Mouse (Mus musculus) urinary bladder, postnatal 4 days (tissue): ENCODE results near the gene Tanc1.
A peak's percentile ranks its signal among the peaks of the same experiment; 100 is the strongest.
"Not testable (repeated sequence)": the region's sequence is repeated elsewhere in the genome, so short reads cannot be mapped to it uniquely, and the experiment has no call there.

ENCODE experiments used
- DNase-seq, 2 experiments: peaks; one replicate each; pipeline ENCODE4 v3.0.0; 2021 to 2022; ENCODE audit warnings: low spot score in 2 of 2

Gene Tanc1

GRCm38 (mm10) chr2:59828777-59829508, 217.1 kb downstream of the Tanc1 start:
- DNase-seq = peak in 1 of 2 experiments; percentile 52

DNA sequence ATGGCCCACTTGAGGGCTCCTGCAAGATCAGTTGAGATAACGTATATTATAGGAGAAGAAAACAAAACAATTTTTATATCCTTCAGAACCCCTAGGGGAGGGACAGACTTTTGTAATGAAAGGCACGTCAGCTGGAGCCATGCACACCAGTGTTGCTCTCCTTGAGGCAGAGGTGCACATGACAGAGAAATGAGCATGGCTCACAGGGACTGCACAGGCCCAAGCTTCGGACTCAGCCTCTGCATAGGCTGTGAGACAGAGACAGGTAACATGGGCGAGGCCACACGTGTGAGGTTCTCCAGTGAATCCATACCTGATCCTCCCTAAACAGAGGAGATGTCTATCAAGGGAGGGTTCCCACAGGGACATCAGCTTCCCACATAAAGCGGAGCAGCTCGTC, 217.9 kb downstream of the Tanc1 start:
- DNase-seq = no peak

DNA sequence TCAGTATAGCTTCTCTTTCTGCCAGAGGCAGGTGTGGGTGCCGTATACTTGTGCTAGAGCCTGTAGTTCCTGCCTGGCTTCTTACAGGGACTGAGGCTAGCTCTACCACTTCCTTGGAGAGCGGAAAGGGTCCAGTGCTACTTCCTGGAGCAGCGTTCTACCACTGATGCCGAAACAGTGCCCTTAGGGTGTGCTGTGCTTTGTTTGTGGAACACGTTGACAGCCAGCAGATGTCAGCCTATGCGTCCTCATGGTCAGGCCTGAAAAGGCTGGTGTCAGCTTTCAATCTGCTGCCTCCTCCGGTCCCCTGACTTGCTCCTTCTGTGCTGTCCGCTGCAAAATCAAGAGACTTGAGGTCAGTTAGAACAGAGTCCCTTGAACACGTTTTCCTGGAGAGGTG, 218.3 kb downstream of the Tanc1 start:
- DNase-seq = no peak

DNA sequence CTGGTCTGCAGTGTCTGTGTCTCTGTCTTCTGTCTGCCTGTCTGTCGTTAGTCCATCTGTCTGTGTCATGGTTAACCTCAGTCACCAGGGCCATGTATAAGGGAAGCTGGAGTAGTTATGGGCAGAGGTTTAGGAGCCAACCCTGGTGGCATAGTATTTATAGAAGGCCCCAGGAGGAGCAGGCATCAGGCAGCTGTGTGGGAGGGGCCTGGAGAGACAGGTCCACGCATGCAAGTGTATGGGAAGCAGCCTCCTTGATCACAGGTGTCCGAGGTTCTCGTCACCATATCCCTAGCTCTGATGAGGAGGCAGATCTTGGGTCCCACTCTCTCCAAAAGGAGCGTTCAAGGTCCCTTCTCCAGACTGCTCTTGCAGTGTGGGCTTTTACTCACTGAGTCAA, 219.1 kb downstream of the Tanc1 start:
- no peak for DNase-seq

DNA sequence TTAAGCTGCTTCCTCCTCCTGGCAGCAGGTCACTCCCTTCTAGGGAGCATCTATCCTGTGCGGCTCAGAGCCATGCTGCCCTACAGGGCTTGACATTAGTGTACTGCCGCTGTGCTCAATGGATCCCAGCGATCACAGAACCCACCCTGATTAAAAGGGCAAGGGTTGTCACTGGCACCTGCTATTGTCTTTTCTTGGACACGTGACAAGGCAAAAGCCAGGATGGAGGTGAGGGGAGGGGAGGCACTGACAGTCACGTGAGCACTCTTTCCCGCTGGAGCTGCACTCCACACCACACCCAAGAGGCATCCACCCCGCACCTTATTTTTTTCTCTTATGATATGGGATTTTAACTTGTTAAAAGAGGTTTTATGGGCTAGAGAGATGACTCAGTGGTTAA, 220.0 kb downstream of the Tanc1 start:
- no peak for DNase-seq

DNA sequence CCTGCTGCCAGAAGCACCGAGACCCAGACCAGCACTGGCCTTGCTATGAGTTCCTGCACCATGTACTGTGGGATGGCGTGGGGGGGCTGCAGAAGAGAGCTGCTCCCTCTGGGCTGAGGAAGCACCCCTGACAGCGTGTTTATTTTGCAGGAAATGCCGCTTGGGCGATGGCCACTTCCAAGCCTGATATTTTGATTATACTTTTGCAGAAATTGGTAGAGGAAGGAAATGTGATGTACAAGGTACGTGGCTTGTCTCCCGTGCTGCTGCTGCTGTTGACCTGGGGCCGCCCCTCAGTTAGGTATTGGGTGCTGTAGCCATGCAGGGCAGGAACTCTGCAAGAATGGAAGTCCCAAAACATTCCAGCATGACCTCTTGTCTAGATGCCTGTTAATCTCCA, 227.0 kb downstream of the Tanc1 start:
- no peak for DNase-seq

GRCm38 (mm10) chr2:59839755-59840154, 227.9 kb downstream of the Tanc1 start:
- no peak for DNase-seq

- no peak for DNase-seq
These were observed 228.3 kb downstream of the Tanc1 start for GRCm38 (mm10) chr2:59840191-59840590.

GRCm38 (mm10) chr2:59841189-59841939, 229.5 kb downstream of the Tanc1 start:
- DNase-seq = peak in 1 of 2 experiments; percentile 58

GRCm38 (mm10) chr2:59841944-59842343, 230.1 kb downstream of the Tanc1 start:
- DNase-seq = no peak

GRCm38 (mm10) chr2:59842556-59843008, 230.7 kb downstream of the Tanc1 start:
- DNase-seq = no peak

DNA sequence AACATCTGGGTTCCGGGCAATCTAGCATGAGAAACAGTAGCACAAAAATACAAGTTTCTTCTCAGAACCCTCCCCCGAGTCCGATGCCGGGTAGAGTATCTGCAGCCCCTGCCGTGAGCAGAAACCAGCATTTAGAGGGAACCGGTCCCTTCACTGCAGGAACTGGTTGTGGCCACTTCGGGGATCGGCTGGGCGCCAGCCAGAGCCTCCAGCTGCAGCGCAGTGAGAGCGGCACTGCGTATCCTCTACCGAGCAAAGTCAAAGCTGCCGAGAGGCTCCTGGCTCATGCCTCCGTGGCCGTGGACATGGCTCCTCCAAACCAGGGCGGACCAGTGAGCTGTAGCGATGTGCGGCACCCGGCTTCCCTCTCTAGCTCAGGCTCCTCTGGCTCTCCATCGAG, 231.3 kb downstream of the Tanc1 start:
- no peak for DNase-seq

- DNase-seq = no peak
These were observed 232.0 kb downstream of the Tanc1 start for GRCm38 (mm10) chr2:59843848-59844247.

GRCm38 (mm10) chr2:59851885-59852284, 240.0 kb downstream of the Tanc1 start:
- not testable (repeated sequence) for DNase-seq

DNA sequence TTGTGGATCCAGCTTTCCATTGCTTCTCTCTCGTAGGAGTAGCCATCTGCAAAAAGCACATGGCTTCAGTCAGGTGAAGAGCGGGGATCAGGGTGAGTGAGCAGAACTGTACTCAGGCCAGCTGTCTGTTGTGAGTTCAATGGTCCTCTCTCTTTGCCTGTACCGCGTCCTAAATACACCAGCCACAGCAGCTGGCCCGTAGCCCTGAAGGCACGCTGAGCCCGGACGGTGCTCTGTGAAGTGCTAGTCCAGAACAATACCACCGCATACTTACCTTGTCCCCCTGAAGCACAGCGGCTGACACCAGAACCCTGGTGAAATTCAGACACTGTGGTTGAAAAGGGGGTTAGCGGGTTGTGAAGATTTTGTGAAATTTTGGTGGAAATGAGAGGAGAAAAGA, 241.1 kb downstream of the Tanc1 start:
- DNase-seq = no peak

DNA sequence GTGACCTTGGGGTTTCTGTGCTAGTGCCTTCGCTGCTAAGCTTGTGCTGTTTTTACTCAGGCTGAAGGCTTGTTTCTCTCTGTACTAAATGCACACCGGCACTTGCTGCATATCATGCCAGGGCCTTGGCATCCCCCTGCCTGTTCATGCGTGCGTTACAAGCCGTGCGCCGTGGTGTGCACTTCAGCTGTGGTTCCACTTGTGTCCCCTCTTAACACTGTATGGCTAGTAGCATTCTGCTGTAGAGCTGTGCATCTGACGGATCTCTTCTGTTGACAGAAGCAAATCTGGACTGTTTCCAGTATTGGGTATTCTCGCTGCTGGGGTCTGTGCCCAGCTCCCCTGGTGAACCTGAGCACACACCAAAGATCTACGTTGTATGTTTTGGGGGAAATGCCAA, 241.7 kb downstream of the Tanc1 start:
- DNase-seq = no peak

GRCm38 (mm10) chr2:59854363-59854762, 242.5 kb downstream of the Tanc1 start:
- DNase-seq = no peak

DNA sequence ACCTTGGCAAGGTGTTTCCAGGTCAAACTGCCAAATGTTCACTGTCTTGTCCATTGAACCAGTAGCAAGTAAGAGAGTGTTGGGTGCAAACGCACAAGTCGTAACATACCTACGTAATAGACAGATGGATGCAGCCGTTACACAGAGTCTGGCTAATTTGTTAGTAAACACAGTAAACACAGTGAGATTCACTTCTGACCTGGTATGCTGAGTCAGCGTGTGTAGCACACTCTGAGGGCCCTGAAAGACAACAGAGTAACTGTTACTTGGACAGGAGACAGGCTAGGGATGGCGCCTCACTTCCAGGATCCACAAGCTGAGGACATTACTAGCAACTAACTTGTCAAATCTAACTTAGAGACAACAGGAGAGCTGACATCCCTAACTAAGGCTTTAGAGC, 250.8 kb downstream of the Tanc1 start:
- DNase-seq = no peak

GRCm38 (mm10) chr2:59870526-59870925, 258.7 kb downstream of the Tanc1 start:
- no peak for DNase-seq

DNA sequence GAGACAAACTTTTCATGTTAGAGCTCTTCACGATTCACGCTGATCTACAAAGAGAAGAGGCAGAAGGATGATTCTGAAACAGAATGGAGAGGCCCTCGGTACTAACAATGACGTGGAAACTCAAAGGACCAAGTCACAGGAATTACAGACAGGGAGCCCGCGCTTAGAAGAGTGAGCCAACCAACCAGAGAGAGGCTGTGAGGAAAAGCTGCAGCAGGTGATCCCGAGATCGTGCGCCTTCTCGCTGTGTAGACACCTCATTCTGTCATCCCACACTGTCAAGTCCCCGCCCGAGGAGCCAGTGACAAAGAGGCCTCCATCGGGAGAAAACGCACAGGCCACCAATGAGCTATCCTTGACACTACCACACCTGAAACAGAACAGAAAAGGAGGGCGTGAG, 264.6 kb downstream of the Tanc1 start:
- DNase-seq = no peak

DNA sequence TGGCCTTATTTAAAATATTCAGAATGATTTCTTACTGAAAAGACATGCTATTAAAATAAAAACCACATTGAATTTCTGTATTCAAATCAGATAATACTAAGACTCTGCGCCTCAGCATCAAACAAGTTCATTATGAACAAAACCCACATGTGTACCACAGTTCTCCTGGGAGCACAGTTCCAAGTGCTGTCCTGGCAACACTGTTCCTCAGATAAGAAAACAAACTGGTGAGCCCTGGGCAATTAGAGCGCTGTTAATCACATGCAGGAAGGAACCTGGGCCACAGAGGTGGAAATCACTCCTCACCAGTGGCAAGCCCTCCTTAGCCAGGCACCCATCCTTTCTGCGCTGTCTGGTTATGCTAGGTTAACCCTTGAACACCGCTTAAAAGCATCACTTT, 265.5 kb downstream of the Tanc1 start:
- DNase-seq = no peak

DNA sequence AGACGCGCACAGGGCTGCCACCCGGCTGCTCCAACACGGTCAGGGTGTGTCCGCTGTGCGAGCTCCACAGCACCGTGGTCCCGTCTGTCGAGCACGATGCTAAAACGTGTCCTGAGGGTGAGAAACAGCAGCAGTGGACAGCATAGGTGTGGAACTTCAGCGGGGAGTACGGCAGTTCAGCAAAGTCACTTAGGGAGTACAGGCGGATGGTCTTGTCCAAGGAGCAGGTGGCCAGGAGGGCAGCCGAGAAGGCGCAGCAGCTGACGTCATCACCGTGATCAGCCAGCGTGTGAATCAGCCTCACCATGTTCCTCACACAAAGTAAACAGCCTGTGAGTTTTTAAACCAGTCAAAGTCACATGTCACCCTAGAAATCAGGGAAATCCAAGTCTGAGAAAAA, 266.4 kb downstream of the Tanc1 start:
- DNase-seq = no peak

GRCm38 (mm10) chr2:59881404-59881803, 269.6 kb downstream of the Tanc1 start:
- no peak for DNase-seq
